Mouse (Mus musculus): ENCODE data around the gene Ints12.

Gene Ints12

DNA sequence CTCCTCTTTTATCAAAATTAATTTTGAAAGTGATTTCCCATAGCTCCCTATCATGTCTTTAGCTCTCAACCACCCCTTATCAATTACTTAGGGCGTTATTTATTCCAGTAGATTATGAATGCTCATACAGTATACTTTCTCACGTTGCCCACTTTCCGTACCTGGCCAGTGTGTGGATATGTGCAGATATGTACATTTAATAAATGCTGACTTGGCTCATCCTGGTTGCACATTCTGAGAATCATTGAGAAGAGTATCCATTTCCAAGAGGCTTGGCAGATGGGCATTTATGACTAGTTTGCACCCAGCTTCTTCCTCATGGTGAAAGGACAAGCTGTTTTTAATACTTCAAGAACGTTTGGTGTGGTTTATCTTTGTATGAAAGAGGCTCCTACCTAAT, 18.2 kb downstream of the Ints12 start:
- TF ChIP-seq GATA4 (IDR thresholded peaks at IDR 0.05; ENCODE audit: insufficient replicate concordance, low read length) = no peak

DNA sequence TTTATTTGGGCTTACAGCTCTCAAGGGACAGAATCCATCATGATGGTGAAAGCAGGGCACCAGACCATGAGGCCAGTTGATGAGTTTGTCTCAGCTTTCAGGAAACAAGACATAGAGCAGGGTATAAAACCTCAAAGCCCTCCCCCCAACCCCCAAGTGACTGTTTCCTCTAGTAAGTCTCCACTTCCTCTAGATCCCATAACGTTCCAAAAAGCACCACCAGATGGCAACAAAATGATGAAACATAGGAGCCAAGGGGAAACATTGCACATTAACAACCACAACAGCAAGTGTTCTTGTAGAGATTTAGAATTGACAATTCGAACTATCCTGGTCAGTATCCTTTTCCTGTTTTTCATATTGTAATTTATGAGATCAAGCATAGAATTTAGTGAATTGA, 20.1 kb downstream of the Ints12 start:
- no peak for TF ChIP-seq GATA4 (IDR thresholded peaks at IDR 0.05; ENCODE audit: insufficient replicate concordance, low read length)

DNA sequence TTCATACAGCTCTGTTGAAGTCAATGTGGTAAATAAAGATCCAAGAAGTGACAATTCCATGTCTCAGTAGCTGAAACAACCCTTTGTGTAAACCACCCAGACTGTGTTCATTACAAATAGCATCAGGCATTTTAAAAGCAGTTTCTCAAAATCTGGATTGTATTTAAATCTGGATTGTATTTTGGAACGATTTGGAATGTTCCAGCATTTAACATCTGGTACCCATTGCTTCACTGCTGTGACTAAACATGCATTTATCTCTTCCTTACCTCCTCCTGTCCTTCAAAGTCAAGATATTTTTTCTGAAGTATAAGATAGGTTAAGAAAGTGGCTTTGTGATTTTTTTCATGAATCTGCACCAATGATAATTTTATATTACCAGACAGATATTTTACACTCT, 21.6 kb downstream of the Ints12 start:
- TF ChIP-seq GATA4 (IDR thresholded peaks at IDR 0.05; ENCODE audit: insufficient replicate concordance, low read length) = no peak

DNA sequence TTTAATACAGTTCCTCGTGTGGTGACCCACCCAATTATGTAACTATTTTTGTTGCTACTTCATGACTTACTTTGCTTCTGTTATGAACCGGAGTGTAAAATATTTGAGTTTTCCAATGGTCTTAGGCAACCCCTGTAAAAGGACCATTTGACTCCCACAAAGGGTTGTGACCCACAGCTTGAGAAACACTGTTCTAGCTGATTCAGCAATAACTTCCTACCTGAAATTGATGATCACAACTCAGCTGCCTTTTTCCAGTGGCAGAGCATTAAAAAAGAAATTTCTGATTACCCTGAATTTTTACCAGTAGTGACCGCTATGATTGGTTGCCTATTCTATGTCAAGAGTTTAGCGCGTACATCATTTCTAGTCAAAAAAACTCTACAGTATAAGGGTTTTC, 39.7 kb downstream of the Ints12 start:
- no peak for TF ChIP-seq GATA4 (IDR thresholded peaks at IDR 0.05; ENCODE audit: insufficient replicate concordance, low read length)

DNA sequence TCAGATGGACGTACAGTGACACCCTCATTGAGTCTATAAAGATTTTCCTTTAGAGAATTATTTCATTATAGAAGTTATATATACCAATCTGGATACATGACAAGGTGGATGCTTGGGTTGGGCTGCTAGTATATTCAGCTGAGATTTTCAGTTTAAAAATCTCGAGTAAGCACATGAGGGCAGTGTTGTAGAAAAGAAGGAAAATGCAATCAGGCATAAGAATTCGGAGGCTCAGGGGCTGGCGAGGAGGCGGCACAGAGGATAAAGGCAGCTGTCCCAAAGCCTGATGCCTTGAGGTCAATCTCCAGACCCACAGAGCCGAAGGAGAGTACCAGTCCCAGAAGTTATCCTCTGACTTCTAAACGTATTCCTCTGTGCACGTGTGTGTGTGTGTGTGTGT, 41.0 kb downstream of the Ints12 start:
- TF ChIP-seq GATA4 (IDR thresholded peaks at IDR 0.05; ENCODE audit: insufficient replicate concordance, low read length) = no peak

DNA sequence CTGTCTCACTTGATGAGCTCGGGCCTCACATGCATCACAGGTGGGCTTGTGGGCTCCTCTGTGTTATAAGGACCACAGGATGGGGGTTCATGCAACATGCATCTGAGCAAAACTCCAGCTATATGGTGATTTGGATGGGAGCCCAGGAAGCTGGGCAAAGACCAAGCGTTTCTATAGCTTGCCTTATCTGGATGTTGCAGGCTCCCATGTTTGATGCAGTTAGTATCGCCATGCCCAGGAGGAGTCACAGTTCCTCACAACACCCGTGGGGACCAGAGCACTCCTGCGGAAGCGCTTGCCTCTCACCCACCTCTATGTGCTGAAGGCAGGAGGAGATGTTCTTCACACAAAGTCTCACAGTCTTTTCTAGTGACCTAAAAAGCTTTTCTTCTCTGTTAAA, 50.2 kb downstream of the Ints12 start:
- TF ChIP-seq GATA4 (IDR thresholded peaks at IDR 0.05; ENCODE audit: insufficient replicate concordance, low read length) = no peak

DNA sequence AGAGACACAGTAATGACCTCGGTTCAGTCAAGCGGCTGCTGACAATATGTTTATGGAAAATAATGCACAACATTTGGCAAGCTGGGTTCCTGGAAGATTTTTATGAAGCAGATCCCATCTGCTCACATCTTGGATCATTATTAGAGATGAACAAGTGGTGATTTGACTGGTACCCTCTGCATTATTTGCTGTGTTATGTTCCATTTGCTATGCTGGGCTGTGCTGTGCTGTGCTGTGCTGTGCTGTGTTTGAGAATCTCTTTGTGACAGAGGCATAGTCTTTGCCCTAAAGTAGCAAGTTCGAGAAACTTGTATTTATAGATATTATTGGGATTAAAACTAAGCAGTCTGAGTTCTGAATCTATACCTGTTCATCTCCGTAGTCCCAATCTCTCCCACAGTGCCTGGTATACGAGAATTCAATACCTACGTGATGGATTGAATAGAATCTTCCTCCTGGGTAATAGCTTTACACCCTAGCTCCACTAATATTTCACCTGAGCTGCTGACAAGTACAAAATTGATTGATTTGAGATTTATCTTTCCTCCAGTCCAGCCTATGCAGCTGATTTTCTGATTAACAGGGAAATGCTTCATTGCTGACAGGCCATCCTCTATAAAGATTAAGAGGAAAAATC, 53.0 kb downstream of the Ints12 start:
- no peak for TF ChIP-seq GATA4 (IDR thresholded peaks at IDR 0.05; ENCODE audit: insufficient replicate concordance, low read length)

DNA sequence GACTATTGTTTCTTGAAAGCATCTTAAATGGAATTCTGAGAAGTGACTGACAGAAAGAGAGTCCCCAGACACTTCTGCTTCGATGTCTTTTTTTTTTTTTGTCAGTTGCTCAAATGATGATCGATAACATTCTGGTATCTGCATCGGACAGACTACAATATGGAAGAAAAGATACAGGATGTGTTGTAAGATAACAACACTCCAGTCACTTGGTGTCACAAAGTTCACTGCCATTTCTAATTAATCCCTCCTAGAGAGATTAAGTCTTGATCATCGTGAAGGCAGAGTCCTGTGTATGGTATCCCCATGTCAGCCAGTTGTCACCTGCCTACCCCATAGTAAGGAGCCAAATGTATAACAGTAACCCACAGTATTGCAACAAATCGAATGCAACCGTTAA, 60.0 kb downstream of the Ints12 start:
- TF ChIP-seq GATA4 (IDR thresholded peaks at IDR 0.05; ENCODE audit: insufficient replicate concordance, low read length) = no peak

DNA sequence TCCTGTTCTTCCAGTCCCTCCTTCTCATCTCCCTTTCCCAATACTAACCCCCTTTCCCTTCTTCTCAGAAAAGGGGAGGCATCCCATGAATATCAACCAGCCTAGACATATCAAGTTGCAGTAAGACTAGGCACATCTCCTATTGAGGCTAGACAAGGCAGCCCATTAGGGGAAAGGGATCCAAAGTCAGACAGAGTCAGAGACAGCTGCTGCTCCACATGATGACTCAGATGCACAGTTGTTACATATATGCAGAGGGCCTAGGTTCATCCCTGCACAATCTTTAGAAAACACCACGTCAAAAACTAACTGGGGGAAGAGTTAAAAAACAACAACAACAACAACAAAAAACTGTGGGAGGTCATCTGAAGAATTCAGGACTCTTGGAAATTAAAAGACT, 61.2 kb downstream of the Ints12 start:
- no peak for TF ChIP-seq GATA4 (IDR thresholded peaks at IDR 0.05; ENCODE audit: insufficient replicate concordance, low read length)

DNA sequence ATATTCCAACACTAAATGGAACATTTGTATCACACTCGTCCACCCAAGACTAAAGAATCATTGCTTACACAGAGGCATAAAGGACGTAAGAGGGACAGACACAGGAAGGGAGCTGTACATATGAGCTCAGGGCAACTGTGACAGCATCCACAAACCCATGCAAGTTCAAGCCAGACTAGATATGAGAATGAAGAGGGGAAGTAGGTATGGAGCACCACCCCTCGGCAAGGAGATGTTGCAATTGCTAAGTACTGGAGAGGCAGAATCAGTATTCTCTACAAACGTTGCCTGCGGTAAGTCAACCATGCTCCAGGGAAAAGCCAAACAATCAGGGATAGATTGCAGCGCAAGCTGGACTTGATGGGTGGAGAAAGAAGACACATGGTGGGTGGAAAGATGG, 62.0 kb downstream of the Ints12 start:
- no peak for TF ChIP-seq GATA4 (IDR thresholded peaks at IDR 0.05; ENCODE audit: insufficient replicate concordance, low read length)

DNA sequence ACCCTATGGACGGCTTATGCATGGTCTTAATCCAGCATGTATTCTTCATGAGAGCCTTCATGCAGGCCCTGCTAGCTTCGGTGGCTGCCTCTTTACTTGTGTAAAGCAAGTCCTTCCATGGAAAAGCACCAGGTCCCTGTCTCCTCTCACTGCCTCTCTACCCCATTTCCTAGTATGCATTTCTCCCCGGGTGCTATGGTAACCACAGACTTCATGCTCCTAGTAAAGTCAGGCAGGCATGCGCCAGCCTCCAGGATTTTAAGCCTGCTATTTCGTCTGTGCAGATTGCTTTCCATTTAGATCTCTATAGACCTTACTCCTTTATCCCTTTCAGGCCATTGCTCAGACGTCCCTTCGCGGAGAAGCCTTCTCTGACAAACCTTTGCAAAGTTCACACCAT, 63.0 kb downstream of the Ints12 start:
- TF ChIP-seq GATA4 (IDR thresholded peaks at IDR 0.05; ENCODE audit: insufficient replicate concordance, low read length) = no peak

DNA sequence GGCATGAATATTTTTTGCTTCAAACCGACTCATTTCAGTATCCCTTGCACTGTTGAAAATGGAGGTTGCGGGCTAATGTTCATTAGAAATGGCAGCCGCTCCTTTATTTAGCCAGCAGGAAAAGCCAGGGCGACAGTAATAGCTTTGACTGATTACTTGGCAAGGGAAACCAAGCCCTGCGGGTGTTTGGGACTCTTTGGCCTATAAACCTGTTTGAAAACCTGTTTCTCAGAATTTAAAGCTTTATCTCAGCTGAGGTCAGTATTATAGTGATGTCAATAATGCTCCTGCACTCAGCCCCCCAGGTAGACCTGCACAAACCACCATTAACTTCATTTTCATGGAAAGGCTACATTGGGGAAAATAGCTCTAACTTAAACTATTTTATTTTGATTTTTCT, 66.6 kb downstream of the Ints12 start:
- no peak for TF ChIP-seq GATA4 (IDR thresholded peaks at IDR 0.05; ENCODE audit: insufficient replicate concordance, low read length)
